Mouse (Mus musculus): Measurements from ENCODE around the gene Myl6. TPM values are rescaled to one million over a fixed set of nuclear protein-coding genes. Genes with fewer than 3 reads are reported as not detected.

Gene Myl6
- polyA plus RNA-seq, 1 experiment from 2014 or later, result 884 TPM

- H3K27ac ChIP-seq, result peak within 1 kb of the TSS; percentile 52
- H3K27me3 ChIP-seq (ENCODE audit: control insufficient read depth, insufficient read depth, low read length), result peaks cover 13% of the 10 kb centered on the region; the same call in 1 of the 2 replicates
- H3K9me3 ChIP-seq (ENCODE audit: control insufficient read depth, low read length), result no peaks in the 10 kb centered on the region
- WGBS, result under 1% methylated on average over 37 of the region's 37 CpGs
- peak; percentile 93 for ATAC-seq (ENCODE audit: low FRiP score)
- H3K36me3 ChIP-seq (replicated peaks; ENCODE audit: control insufficient read depth, insufficient read depth), result no peaks in the 10 kb centered on the region
- peak; percentile 84 for DNase-seq (ENCODE audit: low spot score)
- H3K4me2 ChIP-seq (replicated peaks), result peak within 1 kb of the TSS; percentile 99
- peak within 1 kb of the TSS; percentile 52 for H3K4me3 ChIP-seq (replicated peaks; ENCODE audit: low read length)
- H3K9ac ChIP-seq, result peak within 1 kb of the TSS; percentile 65
- H3K4me1 ChIP-seq (replicated peaks; ENCODE audit: control insufficient read depth, insufficient read depth, low read length), result 0 out of 2 replicates have a peak, but pooled peaks cover 4% of the 10 kb centered on the region
Observed at GRCm38 (mm10) chr10:128525671-128526308, 31.8 kb upstream of the Myl6 start, which contains the start of gene Esyt1. Esyt1 (minus strand) TSS chr10:128525871.

- Histone ChIP-seq H3K9me3 (ENCODE audit: control insufficient read depth, low read length) (no peaks in the 10 kb centered on the region), H3K4me3 (replicated peaks; ENCODE audit: low read length) (peak overlapping the region; percentile 52), H3K27me3 (ENCODE audit: control insufficient read depth, insufficient read depth, low read length) (peaks cover 13% of the 10 kb centered on the region; the same call in 1 of the 2 replicates), H3K4me1 (replicated peaks; ENCODE audit: control insufficient read depth, insufficient read depth, low read length) (0 out of 2 replicates have a peak, but pooled peaks cover 4% of the 10 kb centered on the region), H3K27ac (peak overlapping the region; percentile 52), H3K9ac (peak overlapping the region; percentile 65), H3K4me2 (replicated peaks) (peak overlapping the region; percentile 99), H3K36me3 (replicated peaks; ENCODE audit: control insufficient read depth, insufficient read depth) (0 out of 2 replicates have a peak, but pooled peaks cover under 1% of the 10 kb centered on the region)
- DNase-seq (ENCODE audit: low spot score), result peak; percentile 48
- peak; percentile 51 for ATAC-seq (ENCODE audit: low FRiP score)
- under 1% methylated on average over 58 of the region's 58 CpGs for WGBS
Observed at GRCm38 (mm10) chr10:128524732-128525662, 31.1 kb upstream of the Myl6 start.

GRCm38 (mm10) chr10:128524111-128524731, 30.3 kb upstream of the Myl6 start:
- Histone ChIP-seq H3K9me3 (ENCODE audit: control insufficient read depth, low read length) (no peaks in the 10 kb centered on the region), H3K9ac (peak overlapping the region; percentile 65), H3K27ac (peak overlapping the region; percentile 52; the same call in 1 of the 2 replicates), H3K4me1 (replicated peaks; ENCODE audit: control insufficient read depth, insufficient read depth, low read length) (0 out of 2 replicates have a peak, but pooled peaks cover 4% of the 10 kb centered on the region), H3K4me2 (replicated peaks) (peak overlapping the region; percentile 99), H3K4me3 (replicated peaks; ENCODE audit: low read length) (peak overlapping the region; percentile 52), H3K27me3 (ENCODE audit: control insufficient read depth, insufficient read depth, low read length) (peaks cover 13% of the 10 kb centered on the region; the same call in 1 of the 2 replicates), H3K36me3 (replicated peaks; ENCODE audit: control insufficient read depth, insufficient read depth) (0 out of 2 replicates have a peak, but pooled peaks cover 6% of the 10 kb centered on the region)
- WGBS, result 9% methylated on average over 11 of the region's 11 CpGs
- ATAC-seq (ENCODE audit: low FRiP score), result no peak
- no peak for DNase-seq (ENCODE audit: low spot score)

- H3K36me3 ChIP-seq (replicated peaks; ENCODE audit: control insufficient read depth, insufficient read depth), result 0 out of 2 replicates have a peak, but pooled peaks cover 10% of the 10 kb centered on the region
- no peaks in the 10 kb centered on the region for H3K9me3 ChIP-seq (ENCODE audit: control insufficient read depth, low read length)
- DNase-seq (ENCODE audit: low spot score) (no peak), ATAC-seq (ENCODE audit: low FRiP score) (no peak)
- H3K27me3 ChIP-seq (ENCODE audit: control insufficient read depth, insufficient read depth, low read length), result peaks cover 18% of the 10 kb centered on the region
- H3K27ac ChIP-seq, result no peak overlapping the region
- no peak overlapping the region for H3K9ac ChIP-seq
- no peak overlapping the region for H3K4me2 ChIP-seq (replicated peaks)
- 0 out of 2 replicates have a peak, but pooled peaks cover 4% of the 10 kb centered on the region for H3K4me1 ChIP-seq (replicated peaks; ENCODE audit: control insufficient read depth, insufficient read depth, low read length)
- WGBS, result 81% methylated on average over 6 of the region's 6 CpGs
- no peak overlapping the region for H3K4me3 ChIP-seq (replicated peaks; ENCODE audit: low read length)
Observed at GRCm38 (mm10) chr10:128522351-128522750, 28.4 kb upstream of the Myl6 start.

GRCm38 (mm10) chr10:128520591-128520990, 26.6 kb upstream of the Myl6 start:
- Histone ChIP-seq H3K27me3 (ENCODE audit: control insufficient read depth, insufficient read depth, low read length) (peaks cover 24% of the 10 kb centered on the region), H3K27ac (no peak overlapping the region), H3K36me3 (replicated peaks; ENCODE audit: control insufficient read depth, insufficient read depth) (0 out of 2 replicates have a peak, but pooled peaks cover 12% of the 10 kb centered on the region), H3K4me1 (replicated peaks; ENCODE audit: control insufficient read depth, insufficient read depth, low read length) (0 out of 2 replicates have a peak, but pooled peaks cover 2% of the 10 kb centered on the region), H3K9ac (no peak overlapping the region), H3K4me2 (replicated peaks) (no peak overlapping the region), H3K9me3 (ENCODE audit: control insufficient read depth, low read length) (no peaks in the 10 kb centered on the region), H3K4me3 (replicated peaks; ENCODE audit: low read length) (no peak overlapping the region)
- WGBS, result 87% methylated on average over 16 of the region's 16 CpGs
- ATAC-seq (ENCODE audit: low FRiP score), result no peak
- no peak for DNase-seq (ENCODE audit: low spot score)

GRCm38 (mm10) chr10:128518833-128519232, 24.9 kb upstream of the Myl6 start:
- no peak for ATAC-seq (ENCODE audit: low FRiP score)
- no peak for DNase-seq (ENCODE audit: low spot score)
- no peak overlapping the region for H3K4me3 ChIP-seq (replicated peaks; ENCODE audit: low read length)
- no peaks in the 10 kb centered on the region for H3K9me3 ChIP-seq (ENCODE audit: control insufficient read depth, low read length)
- H3K9ac ChIP-seq, result no peak overlapping the region
- no peak overlapping the region for H3K27ac ChIP-seq
- no peak overlapping the region for H3K4me2 ChIP-seq (replicated peaks)
- no peaks in the 10 kb centered on the region for H3K4me1 ChIP-seq (replicated peaks; ENCODE audit: control insufficient read depth, insufficient read depth, low read length)
- peaks cover 17% of the 10 kb centered on the region for H3K27me3 ChIP-seq (ENCODE audit: control insufficient read depth, insufficient read depth, low read length)
- 66% methylated on average over 7 of the region's 7 CpGs for WGBS
- 0 out of 2 replicates have a peak, but pooled peaks cover 17% of the 10 kb centered on the region for H3K36me3 ChIP-seq (replicated peaks; ENCODE audit: control insufficient read depth, insufficient read depth)

- Histone ChIP-seq H3K4me2 (replicated peaks) (no peak overlapping the region), H3K9me3 (ENCODE audit: control insufficient read depth, low read length) (no peaks in the 10 kb centered on the region), H3K27ac (no peak overlapping the region), H3K27me3 (ENCODE audit: control insufficient read depth, insufficient read depth, low read length) (peaks cover 16% of the 10 kb centered on the region), H3K4me3 (replicated peaks; ENCODE audit: low read length) (no peak overlapping the region), H3K4me1 (replicated peaks; ENCODE audit: control insufficient read depth, insufficient read depth, low read length) (no peaks in the 10 kb centered on the region), H3K36me3 (replicated peaks; ENCODE audit: control insufficient read depth, insufficient read depth) (peaks cover 36% of the 10 kb centered on the region; the same call in 1 of the 2 replicates), H3K9ac (no peak overlapping the region)
- WGBS, result 21% methylated on average over 6 of the region's 6 CpGs
- no peak for ATAC-seq (ENCODE audit: low FRiP score)
- DNase-seq (ENCODE audit: low spot score), result no peak
Observed at GRCm38 (mm10) chr10:128516677-128517076, 22.7 kb upstream of the Myl6 start.

GRCm38 (mm10) chr10:128516029-128516428, 22.1 kb upstream of the Myl6 start:
- no peak overlapping the region for H3K4me2 ChIP-seq (replicated peaks)

More at GRCm38 (mm10) chr10:128516029-128516428, 22.1 kb upstream of the Myl6 start:
- no peak for DNase-seq (ENCODE audit: low spot score)
- H3K4me1 ChIP-seq (replicated peaks; ENCODE audit: control insufficient read depth, insufficient read depth, low read length), result no peaks in the 10 kb centered on the region
- 17% methylated on average over 19 of the region's 20 CpGs for WGBS
- H3K9ac ChIP-seq, result no peak overlapping the region
- H3K36me3 ChIP-seq (replicated peaks; ENCODE audit: control insufficient read depth, insufficient read depth), result peaks cover 37% of the 10 kb centered on the region; the same call in 1 of the 2 replicates
- no peak overlapping the region for H3K4me3 ChIP-seq (replicated peaks; ENCODE audit: low read length)
- no peak for ATAC-seq (ENCODE audit: low FRiP score)
- H3K27ac ChIP-seq, result no peak overlapping the region
- no peaks in the 10 kb centered on the region for H3K9me3 ChIP-seq (ENCODE audit: control insufficient read depth, low read length)
- peaks cover 16% of the 10 kb centered on the region for H3K27me3 ChIP-seq (ENCODE audit: control insufficient read depth, insufficient read depth, low read length)

All from hindbrain, embryonic 14.5 days (tissue).